Mouse (Mus musculus): ENCODE results near the gene Nlrp9c.
"Not testable (repeated sequence)": the region's sequence is repeated elsewhere in the genome, so short reads cannot be mapped to it uniquely, and the experiment has no call there.

GRCm38 (mm10) chr7:26386691-26387090, 16.8 kb downstream of the Nlrp9c start:
- TF ChIP-seq POLR2A (IDR thresholded peaks at IDR 0.05; ENCODE audit: borderline replicate concordance, extremely low read depth, low read depth, low read length); CTCF (IDR thresholded peaks at IDR 0.05; ENCODE audit: insufficient read depth, low read length): not testable (repeated sequence)

Data from lung, adult 2 months (tissue).